Mouse (Mus musculus) embryonic facial prominence, embryonic 12.5 days (tissue): Measurements from ENCODE around the gene Col8a2. TPM values are rescaled to one million over a fixed set of nuclear protein-coding genes. Genes with fewer than 3 reads are reported as not detected.
A peak's percentile ranks its signal among the peaks of the same experiment; 100 is the strongest.

ENCODE experiments used
- ATAC-seq: fragments of 200-750 bp; cut with Nextera tagmentation; 2 replicates; pipeline ENCODE4 v1.8.0; 2017; ENCODE audit not compliant: insufficient number of reproducible peaks, insufficient read depth, low FRiP score, low TSS enrichment
- H3K27ac ChIP-seq: fragments of 300-500 bp; sonication (generic); 2 replicates; pipeline ENCODE4 v1.5.1; 2016; ENCODE audit warnings: mild to moderate bottlenecking
- H3K27me3 ChIP-seq: fragments of 300-500 bp; sonication (generic); 2 replicates; pipeline ENCODE4 v1.6.1; 2016; ENCODE audit warnings: mild to moderate bottlenecking, moderate library complexity
- H3K36me3 ChIP-seq: fragments of 300-500 bp; sonication (generic); 2 replicates; pipeline ENCODE4 v1.6.1; 2016; ENCODE audit warnings: mild to moderate bottlenecking
- H3K4me1 ChIP-seq: fragments of 300-500 bp; sonication (generic); 2 replicates; pipeline ENCODE4 v1.6.1; 2016
- H3K4me2 ChIP-seq: fragments of 300-500 bp; sonication (generic); replicated peaks from 2 replicates; pipeline ENCODE4 v1.6.1; 2016; ENCODE audit warnings: mild to moderate bottlenecking, moderate library complexity
- H3K4me3 ChIP-seq: fragments of 300-500 bp; sonication (generic); 2 replicates; pipeline ENCODE4 v1.5.1; 2016; ENCODE audit warnings: mild to moderate bottlenecking
- H3K9ac ChIP-seq: fragments of 300-500 bp; sonication (generic); 2 replicates; pipeline ENCODE4 v1.6.1; 2016; ENCODE audit warnings: mild to moderate bottlenecking, moderate library complexity
- H3K9me3 ChIP-seq: fragments of 300-500 bp; sonication (generic); 2 replicates; pipeline ENCODE4 v1.6.1; 2016; ENCODE audit warnings: mild to moderate bottlenecking, moderate library complexity
- WGBS: fragments of 180-500 bp; shearing (Covaris S2); methylation state at CpG from one replicate; pipeline ENCODE4 v1.1.7; 2016; 5-methylcytosine and 5-hydroxymethylcytosine counted together
- polyA plus RNA-seq: library from polyadenylated mRNA; unstranded; fragments of >200 nt; fragmentation: Nextera tagmentation; extraction: Ambion mirVana; gene quantifications from 2 replicates; pipeline ENCODE4 v1.2.1, GENCODE M21; 2016

The Col8a2 gene
- polyA plus RNA-seq, 1 experiment from 2014 or later = 47.6 TPM

- ATAC-seq = peak; percentile 72
- WGBS = under 1% methylated on average over 80 of the region's 80 CpGs
- peaks cover 32% of the 10 kb centered on the region for H3K27me3 ChIP-seq
Observed at GRCm38 (mm10) chr4:126321111-126321853, 34.7 kb downstream of the Col8a2 start, which contains the start of gene Adprhl2. Gene Adprhl2 (minus strand): TSS chr4:126321703.

GRCm38 (mm10) chr4:126321854-126322511, 35.4 kb downstream of the Col8a2 start:
- Histone ChIP-seq H3K27ac (no peak overlapping the region), H3K4me1 (peaks cover 27% of the 10 kb centered on the region), H3K4me2 (peak overlapping the region; percentile 85), H3K9me3 (no peaks in the 10 kb centered on the region), H3K4me3 (peak overlapping the region; percentile 65; the same call in 1 of the 2 replicates), H3K27me3 (peaks cover 32% of the 10 kb centered on the region), H3K9ac (peak overlapping the region; percentile 69; the same call in 1 of the 2 replicates), H3K36me3 (peaks cover 16% of the 10 kb centered on the region)
- WGBS = 56% methylated on average over 28 of the region's 28 CpGs
- no peak for ATAC-seq

More at GRCm38 (mm10) chr4:126321111-126321853, 34.7 kb downstream of the Col8a2 start, which contains the start of gene Adprhl2:
- Histone ChIP-seq H3K9ac (peak within 1 kb of the TSS; percentile 69), H3K9me3 (no peaks in the 10 kb centered on the region), H3K4me1 (peaks cover 27% of the 10 kb centered on the region), H3K4me2 (peak within 1 kb of the TSS; percentile 85), H3K4me3 (peak within 1 kb of the TSS; percentile 65), H3K36me3 (peaks cover 23% of the 10 kb centered on the region), H3K27ac (peak within 1 kb of the TSS; percentile 80)

GRCm38 (mm10) chr4:126322646-126323045, 36.1 kb downstream of the Col8a2 start:
- no peaks in the 10 kb centered on the region for H3K9me3 ChIP-seq

GRCm38 (mm10) chr4:126324861-126325260, 38.3 kb downstream of the Col8a2 start:
- no peaks in the 10 kb centered on the region for H3K36me3 ChIP-seq
- no peaks in the 10 kb centered on the region for H3K9me3 ChIP-seq
- H3K9ac ChIP-seq = no peak overlapping the region; the same call in 1 of the 2 replicates
- H3K4me1 ChIP-seq = peaks cover 25% of the 10 kb centered on the region
- peak overlapping the region; percentile 45 for H3K4me2 ChIP-seq
- H3K4me3 ChIP-seq = no peak overlapping the region
- no peak overlapping the region for H3K27ac ChIP-seq
- H3K27me3 ChIP-seq = peaks cover 32% of the 10 kb centered on the region
- whole genome bisulfite sequencing = 20% methylated on average over 13 of the region's 13 CpGs
- no peak for ATAC-seq

More at GRCm38 (mm10) chr4:126322646-126323045, 36.1 kb downstream of the Col8a2 start:
- ATAC-seq = no peak
- peaks cover 9% of the 10 kb centered on the region for H3K36me3 ChIP-seq
- H3K9ac ChIP-seq = no peak overlapping the region
- peaks cover 27% of the 10 kb centered on the region for H3K4me1 ChIP-seq
- WGBS = 96% methylated on average over 13 of the region's 13 CpGs
- H3K4me3 ChIP-seq = no peak overlapping the region
- peaks cover 32% of the 10 kb centered on the region for H3K27me3 ChIP-seq
- H3K27ac ChIP-seq = no peak overlapping the region
- no peak overlapping the region for H3K4me2 ChIP-seq

GRCm38 (mm10) chr4:126325281-126325861, 38.8 kb downstream of the Col8a2 start, which contains the start of gene Tekt2:
Gene Tekt2 (minus strand): TSS chr4:126325688.
- WGBS = 8% methylated on average over 23 of the region's 23 CpGs
- Histone ChIP-seq H3K4me1 (peaks cover 20% of the 10 kb centered on the region), H3K4me3 (peak within 1 kb of the TSS; percentile 11; the same call in 1 of the 2 replicates), H3K36me3 (no peaks in the 10 kb centered on the region), H3K27ac (no peak within 1 kb of the TSS; the same call in 1 of the 2 replicates), H3K9me3 (no peaks in the 10 kb centered on the region), H3K27me3 (peaks cover 32% of the 10 kb centered on the region), H3K9ac (no peak within 1 kb of the TSS; the same call in 1 of the 2 replicates), H3K4me2 (peak within 1 kb of the TSS; percentile 45)
- ATAC-seq = no peak

- H3K36me3 ChIP-seq = no peaks in the 10 kb centered on the region
- H3K9me3 ChIP-seq = no peaks in the 10 kb centered on the region
- H3K27me3 ChIP-seq = peaks cover 32% of the 10 kb centered on the region
- WGBS = 22% methylated on average over 6 of the region's 6 CpGs
- no peak overlapping the region for H3K4me2 ChIP-seq
- no peak overlapping the region for H3K9ac ChIP-seq
- H3K27ac ChIP-seq = no peak overlapping the region
- ATAC-seq = no peak
- H3K4me3 ChIP-seq = no peak overlapping the region
- H3K4me1 ChIP-seq = peaks cover 14% of the 10 kb centered on the region; the same call in 1 of the 2 replicates
Observed at GRCm38 (mm10) chr4:126326036-126326435, 39.4 kb downstream of the Col8a2 start.

- 96% methylated on average over 4 of the region's 4 CpGs for WGBS
- ATAC-seq = no peak
- no peak overlapping the region for H3K9ac ChIP-seq
Observed at GRCm38 (mm10) chr4:126330295-126330694, 43.7 kb downstream of the Col8a2 start.

GRCm38 (mm10) chr4:126331751-126332150, 45.2 kb downstream of the Col8a2 start:
- ATAC-seq = no peak
- no peak overlapping the region for H3K4me3 ChIP-seq
- no peaks in the 10 kb centered on the region for H3K4me1 ChIP-seq
- no peaks in the 10 kb centered on the region for H3K27me3 ChIP-seq
- H3K4me2 ChIP-seq = no peak overlapping the region
- WGBS = 72% methylated on average over 1 of the region's 1 CpGs
- no peak overlapping the region for H3K27ac ChIP-seq
- no peaks in the 10 kb centered on the region for H3K9me3 ChIP-seq
- no peak overlapping the region for H3K9ac ChIP-seq
- no peaks in the 10 kb centered on the region for H3K36me3 ChIP-seq

More at GRCm38 (mm10) chr4:126330295-126330694, 43.7 kb downstream of the Col8a2 start:
- H3K36me3 ChIP-seq = no peaks in the 10 kb centered on the region
- no peaks in the 10 kb centered on the region for H3K9me3 ChIP-seq
- no peak overlapping the region for H3K27ac ChIP-seq
- no peak overlapping the region for H3K4me3 ChIP-seq
- peaks cover 3% of the 10 kb centered on the region; the same call in 1 of the 2 replicates for H3K27me3 ChIP-seq
- H3K4me2 ChIP-seq = no peak overlapping the region
- peaks cover 4% of the 10 kb centered on the region; the same call in 1 of the 2 replicates for H3K4me1 ChIP-seq

- no peak for ATAC-seq
- WGBS = 48% methylated on average over 3 of the region's 3 CpGs
- Histone ChIP-seq H3K4me1 (no peaks in the 10 kb centered on the region), H3K9ac (no peak overlapping the region), H3K27me3 (no peaks in the 10 kb centered on the region), H3K4me3 (no peak overlapping the region), H3K27ac (no peak overlapping the region), H3K4me2 (no peak overlapping the region), H3K36me3 (no peaks in the 10 kb centered on the region), H3K9me3 (no peaks in the 10 kb centered on the region)
Observed at GRCm38 (mm10) chr4:126332358-126332757, 45.8 kb downstream of the Col8a2 start.

GRCm38 (mm10) chr4:126339461-126339860, 52.9 kb downstream of the Col8a2 start:
- Histone ChIP-seq H3K27ac (no peak overlapping the region), H3K4me1 (no peaks in the 10 kb centered on the region), H3K4me3 (no peak overlapping the region), H3K9ac (no peak overlapping the region), H3K4me2 (no peak overlapping the region), H3K27me3 (no peaks in the 10 kb centered on the region), H3K36me3 (0 out of 2 replicates have a peak, but pooled peaks cover under 1% of the 10 kb centered on the region), H3K9me3 (no peaks in the 10 kb centered on the region)
- no peak for ATAC-seq
- WGBS = 48% methylated on average over 4 of the region's 4 CpGs

GRCm38 (mm10) chr4:126343451-126343850, 56.9 kb downstream of the Col8a2 start:
- H3K9me3 ChIP-seq = no peaks in the 10 kb centered on the region
- no peak for ATAC-seq
- H3K9ac ChIP-seq = no peak overlapping the region
- 66% methylated on average over 4 of the region's 4 CpGs for WGBS
- H3K4me3 ChIP-seq = no peak overlapping the region
- no peak overlapping the region for H3K4me2 ChIP-seq
- peaks cover 22% of the 10 kb centered on the region for H3K36me3 ChIP-seq
- H3K27me3 ChIP-seq = no peaks in the 10 kb centered on the region
- no peak overlapping the region for H3K27ac ChIP-seq
- H3K4me1 ChIP-seq = no peaks in the 10 kb centered on the region
